Mouse (Mus musculus): ENCODE data around the gene Pdyn. TPM values are rescaled to one million over a fixed set of nuclear protein-coding genes. Genes with fewer than 3 reads are reported as not detected.

The Pdyn gene
- polyA plus RNA-seq, 1 experiment from 2014 or later = 10.3 TPM

Other genes with a start within 250 kb of the Pdyn start
- 0.10 TPM in 1 of 2 replicates, not detected in the other for gene F830045P16Rik, start 163.2 kb downstream of the Pdyn start, polyA plus RNA-seq (2016; fragmentation: Nextera tagmentation; extraction: Ambion mirVana)
- gene Sirpa, start 107.0 kb downstream of the Pdyn start, polyA plus RNA-seq (2016; fragmentation: Nextera tagmentation; extraction: Ambion mirVana) = 27.5 and 29.2 TPM in 2 replicates
- 16.9 and 18.0 TPM in 2 replicates for gene Stk35, start 100.7 kb upstream of the Pdyn start, polyA plus RNA-seq (2016; fragmentation: Nextera tagmentation; extraction: Ambion mirVana)